8 mouse cellular contexts compared by ENCODE assay signal in genomic region chr17:47599511-47600297, GRCm38 (mm10). TPM values are rescaled to one million over a fixed set of nuclear protein-coding genes. Genes with fewer than 3 reads are reported as not detected.
DNase-seq lines count a peak whose midpoint lies in the region; TF ChIP-seq lines count a peak whose summit lies in the region.

No protein-coding gene starts in this region.

- peaks cover 14% of the 10 kb centered on the region for H3K79me2 ChIP-seq in MEL (ENCODE audit: control insufficient read depth, insufficient read depth, low read length, poor library complexity)

- H3K4me3 ChIP-seq in MEL (ENCODE audit: control insufficient read depth in 1 of 2, insufficient read depth in 1 of 2, low read depth in 2 of 2, low read length in 2 of 2) = no peak overlapping the region

- H3K27me3 ChIP-seq in MEL (ENCODE audit: control insufficient read depth in 1 of 2, insufficient read depth in 2 of 2, low read length in 2 of 2) = no peaks in the 10 kb centered on the region

- no peaks in the 10 kb centered on the region for H3K9me3 ChIP-seq in MEL (replicated peaks; ENCODE audit: insufficient read depth, low read length)

- peaks cover 3 to 47% of the 10 kb centered on the region in 2 experiments; a peak in 3 of 4 replicates for H3K36me3 ChIP-seq in MEL (ENCODE audit: control insufficient read depth in 1 of 2, insufficient read depth in 2 of 2, low read length in 2 of 2)

- TF ChIP-seq CTCF in MEL (IDR thresholded peaks at IDR 0.05 in 2 of 3, conservative IDR thresholded peaks at IDR 0.05 in 1 of 3; ENCODE audit: control insufficient read depth in 1 of 3, insufficient read depth in 1 of 3, low read depth in 2 of 3, low read length in 3 of 3, poor library complexity in 1 of 3, severe bottlenecking in 1 of 3) = no peak

- H3K9ac ChIP-seq in MEL (ENCODE audit: control insufficient read depth, low read depth, low read length, poor library complexity, severe bottlenecking) = peak overlapping the region; percentile 10; the same call in 1 of the 2 replicates

- H3K27ac ChIP-seq in MEL (ENCODE audit: control insufficient read depth, low read depth, low read length) = peak overlapping the region; percentile 77

- TF ChIP-seq EP300 in MEL (IDR thresholded peaks at IDR 0.05; ENCODE audit: low read depth in 1 of 2, low read length in 2 of 2) = peak; percentile 41 to 45; a peak in 2 of 4 replicates

- peak in 1 of 2 experiments; percentile 63; a peak in 2 of 4 replicates for TF ChIP-seq POLR2A in MEL (IDR thresholded peaks at IDR 0.05; ENCODE audit: control insufficient read depth in 1 of 2, insufficient read depth in 1 of 2, low read depth in 1 of 2, low read length in 2 of 2, poor library complexity in 1 of 2)

- TF ChIP-seq RAD21 in MEL (IDR thresholded peaks at IDR 0.05; ENCODE audit: low read depth, low read length) = no peak

- peaks cover 17 to 54% of the 10 kb centered on the region in 2 experiments for H3K4me1 ChIP-seq in MEL (ENCODE audit: control insufficient read depth in 1 of 2, insufficient read depth in 2 of 2, low read length in 2 of 2)

- DNase-seq in adrenal gland, adult 2 months = peak; percentile 41
- DNase-seq in adrenal gland, adult 8-10 months = no peak
- DNase-seq in MEL (ENCODE audit: low read depth, low spot score) = peak; percentile 86
- peak; percentile 23 to 29 for DNase-seq in heart, postnatal 14 days
- peak; percentile 42 for DNase-seq in lung, postnatal 14 days
- no peak for DNase-seq in gastrocnemius, postnatal 14 days
- no peak for DNase-seq in urinary bladder, adult 18-20 months (ENCODE audit: low spot score in 2 of 2)
- DNase-seq in neural tube, embryonic 10.5 days (ENCODE audit: extremely low spot score, low spot score) = no peak

- intact Hi-C loops in heart, postnatal 14 days (cut with DNase I) = loop anchor here (10.0 kb wide), 1 partner anchor 195 kb away; the partner anchor contains the start of gene Guca1a
- intact Hi-C loops in gastrocnemius, postnatal 14 days (cut with DNase I; ENCODE audit: low total_unique reads) = loop anchor here (5.0 kb wide), 1 partner anchor 87 kb away; no protein-coding TSS in a partner anchor

TF ChIP-seq in MEL, 35 proteins besides CTCF, POLR2A, EP300 and RAD21:
- peak; percentile 41; the same call in 1 of the 2 replicates for TF ChIP-seq SIN3A (IDR thresholded peaks at IDR 0.05; ENCODE audit: low read length)
- 0 out of 2 replicates have a peak, but pooled peaks have one; percentile 24 for TF ChIP-seq ETS1 (IDR thresholded peaks at IDR 0.05; ENCODE audit: low read depth, low read length)
- TF ChIP-seq MAZ (IDR thresholded peaks at IDR 0.05; ENCODE audit: low read depth, low read length) = peak; percentile 75; the same call in 1 of the 2 replicates
- TF ChIP-seq POLR2AphosphoS5 (IDR thresholded peaks at IDR 0.05; ENCODE audit: borderline replicate concordance, low read depth, low read length) = no peak
- 0 out of 2 replicates have a peak, but pooled peaks have one; percentile 37 for TF ChIP-seq HCFC1 (IDR thresholded peaks at IDR 0.05; ENCODE audit: low read depth, low read length)
- peak; percentile 72; the same call in 1 of the 2 replicates for TF ChIP-seq ZNF384 (IDR thresholded peaks at IDR 0.05; ENCODE audit: low read depth, low read length)
- 0 out of 2 replicates have a peak, but pooled peaks have one; percentile 35 for TF ChIP-seq ELF1 (IDR thresholded peaks at IDR 0.05; ENCODE audit: low read depth, low read length)
- 0 out of 2 replicates have a peak, but pooled peaks have one; percentile 21 for TF ChIP-seq SMC3 (IDR thresholded peaks at IDR 0.05; ENCODE audit: low read depth, low read length)
- TF ChIP-seq JUND (IDR thresholded peaks at IDR 0.05; ENCODE audit: low read depth, low read length) = no peak

RNA-seq across cellular contexts. Expression of gene Bysl, which starts 11.6 kb away (rescaled TPM):
- total RNA-seq in adrenal gland, adult 2 months (2021) = 10 to 100 TPM; 17.6 to 22.5 TPM
- 9.4 and 11.7 TPM in 2 replicates for polyA plus RNA-seq in adrenal gland, adult 2 months (2012; rRNA removed)
- 10 to 100 TPM; 17.0 to 18.6 (median 17.9) TPM for total RNA-seq in adrenal gland, adult 8-10 months (2022)
- 60.2 and 69.3 TPM in 2 replicates for total RNA-seq in MEL (2012; rRNA removed)
- 10 to 100 TPM in 1 of 2 experiments, not detected in 1; 85.4 TPM for polyA plus RNA-seq in MEL (2012; ENCODE audit: insufficient read depth in 1 of 2, insufficient read length in 2 of 2, low read depth in 1 of 2, low replicate concordance in 2 of 2, missing spikeins in 1 of 2)
- total RNA-seq in heart, postnatal 14 days (2021) = 10 to 100 TPM; 14.0 to 15.8 TPM
- total RNA-seq in gastrocnemius, postnatal 14 days (2021) = 10 to 100 TPM; 12.3 to 14.8 TPM

RNA-seq across cellular contexts. Expression of gene Med20, which starts 11.7 kb away (rescaled TPM):
- total RNA-seq in adrenal gland, adult 2 months (2021) = 10 to 100 TPM; 32.9 to 40.6 TPM
- 15.2 and 17.4 TPM in 2 replicates for polyA plus RNA-seq in adrenal gland, adult 2 months (2012; rRNA removed)
- 10 to 100 TPM; 42.6 to 53.7 (median 48.3) TPM for total RNA-seq in adrenal gland, adult 8-10 months (2022)
- 45.9 and 62.6 TPM in 2 replicates for total RNA-seq in MEL (2012; rRNA removed)
- polyA plus RNA-seq in MEL (2012; ENCODE audit: insufficient read depth in 1 of 2, insufficient read length in 2 of 2, low read depth in 1 of 2, low replicate concordance in 2 of 2, missing spikeins in 1 of 2) = 10 to 100 TPM in 1 of 2 experiments, not detected in 1; 45.7 TPM
- total RNA-seq in heart, postnatal 14 days (2021) = 10 to 100 TPM; 18.7 to 20.8 TPM
- total RNA-seq in gastrocnemius, postnatal 14 days (2021) = 10 to 100 TPM; 10.3 to 12.6 TPM

RNA-seq across cellular contexts. Expression of gene Gm20517, which starts 11.7 kb away (rescaled TPM):
- 1 to 10 TPM; 2.1 to 2.8 TPM for total RNA-seq in adrenal gland, adult 2 months (2021)
- 1.8 and 3.1 TPM in 2 replicates for polyA plus RNA-seq in adrenal gland, adult 2 months (2012; rRNA removed)
- total RNA-seq in adrenal gland, adult 8-10 months (2022) = 1 to 10 TPM; 3.5 to 6.0 (median 5.1) TPM
- 1.1 and 2.9 TPM in 2 replicates for total RNA-seq in MEL (2012; rRNA removed)
- polyA plus RNA-seq in MEL (2012; ENCODE audit: insufficient read depth in 1 of 2, insufficient read length in 2 of 2, low read depth in 1 of 2, low replicate concordance in 2 of 2, missing spikeins in 1 of 2) = 1 to 10 TPM in 1 of 2 experiments, not detected in 1; 1.9 TPM
- total RNA-seq in heart, postnatal 14 days (2021) = 1 to 10 TPM; 1.9 to 2.5 TPM
- 1 to 10 TPM; 1.2 to 1.9 TPM for total RNA-seq in gastrocnemius, postnatal 14 days (2021)

RNA-seq across cellular contexts. Expression of gene Usp49, which starts 30.8 kb away (rescaled TPM):
- 1 to 10 TPM; 4.6 to 4.8 TPM for total RNA-seq in adrenal gland, adult 2 months (2021)
- 5.4 and 6.6 TPM in 2 replicates for polyA plus RNA-seq in adrenal gland, adult 2 months (2012; rRNA removed)
- total RNA-seq in adrenal gland, adult 8-10 months (2022) = 10 to 100 TPM in 1 of 4 experiments, 1 to 10 TPM in 3; 4.1 to 11.1 (median 6.8) TPM
- 5.2 and 5.5 TPM in 2 replicates for total RNA-seq in MEL (2012; rRNA removed)
- polyA plus RNA-seq in MEL (2012; ENCODE audit: insufficient read depth in 1 of 2, insufficient read length in 2 of 2, low read depth in 1 of 2, low replicate concordance in 2 of 2, missing spikeins in 1 of 2) = 10 to 100 TPM in 1 of 2 experiments, not detected in 1; 16.1 TPM
- total RNA-seq in heart, postnatal 14 days (2021) = 1 to 10 TPM; 4.4 to 4.5 TPM
- total RNA-seq in gastrocnemius, postnatal 14 days (2021) = 1 to 10 TPM; 3.2 to 4.3 TPM

Comparison
In these comparisons a context has a peak if more than half of its experiments do, and no peak if none do; other contexts are left out.
1. DNase-seq: peak in adrenal gland, adult 2 months (single experiment), MEL (single experiment), heart, postnatal 14 days (2 of 2) and lung, postnatal 14 days (single experiment); none in adrenal gland, adult 8-10 months (single experiment), gastrocnemius, postnatal 14 days (single experiment), urinary bladder, adult 18-20 months (0 of 2) and neural tube, embryonic 10.5 days (single experiment).